Mouse (Mus musculus) lung, embryonic 16.5 days (tissue): ENCODE data around the gene Hist1h4h. TPM values are rescaled to one million over a fixed set of nuclear protein-coding genes. Genes with fewer than 3 reads are reported as not detected.
"Not testable (repeated sequence)": the region's sequence is repeated elsewhere in the genome, so short reads cannot be mapped to it uniquely, and the experiment has no call there.

Experiments
- ATAC-seq: fragments of 200-750 bp; cut with Nextera tagmentation; 2 replicates; pipeline ENCODE4 v1.8.0; 2017; ENCODE audit warnings: low read depth, mild to moderate bottlenecking, moderate library complexity
- H3K27ac ChIP-seq: fragments of 300-500 bp; sonication (generic); 2 replicates; pipeline ENCODE4 v1.5.1; 2014; ENCODE audit warnings: mild to moderate bottlenecking, control low read depth, low read length
- H3K27me3 ChIP-seq: fragments of 300-500 bp; sonication (generic); 2 replicates; pipeline ENCODE4 v1.6.1; 2014; ENCODE audit warnings: low read depth, low read length, mixed read lengths; ENCODE audit not compliant: control insufficient read depth, insufficient read depth
- H3K36me3 ChIP-seq: fragments of 300-500 bp; sonication (generic); 2 replicates; pipeline ENCODE4 v1.6.1; 2014; ENCODE audit warnings: low read length; ENCODE audit not compliant: control insufficient read depth, insufficient read depth
- H3K4me1 ChIP-seq: fragments of 300-500 bp; sonication (generic); replicated peaks from 2 replicates; pipeline ENCODE4 v1.6.1; 2014; ENCODE audit warnings: low read length, mixed read lengths; ENCODE audit not compliant: control insufficient read depth, insufficient read depth
- H3K4me2 ChIP-seq: fragments of 300-500 bp; sonication (generic); 2 replicates; pipeline ENCODE4 v1.6.1; 2014; ENCODE audit warnings: low read depth, low read length, control low read depth
- H3K4me3 ChIP-seq: fragments of 300-500 bp; sonication (generic); 2 replicates; pipeline ENCODE4 v1.5.1; 2014; ENCODE audit warnings: mild to moderate bottlenecking, low read length, control low read depth
- H3K9ac ChIP-seq: fragments of 300-500 bp; sonication (generic); 2 replicates; pipeline ENCODE4 v1.6.1; 2014; ENCODE audit warnings: low read length, control low read depth
- H3K9me3 ChIP-seq: fragments of 300-500 bp; sonication (generic); 2 replicates; pipeline ENCODE4 v1.6.1; 2016; ENCODE audit warnings: low read length; ENCODE audit not compliant: control insufficient read depth
- WGBS: fragments of 180-500 bp; shearing (Covaris S2); extraction: QIAGEN DNeasy Blood & Tissue Kit; methylation state at CpG from one replicate; pipeline ENCODE4 v1.1.7; 2014; 5-methylcytosine and 5-hydroxymethylcytosine counted together
- polyA plus RNA-seq: library from polyadenylated mRNA; unstranded; fragments of >200 nt; fragmentation: Nextera tagmentation; extraction: Ambion mirVana; gene quantifications from 2 replicates; pipeline ENCODE4 v1.2.1, GENCODE M21; 2015

The Hist1h4h gene
- polyA plus RNA-seq, 1 experiment from 2014 or later = 8.4 TPM

GRCm38 (mm10) chr13:23556906-23557305 is 26.1 kb downstream of the Hist1h4h start:
- Histone ChIP-seq H3K27me3 (no peaks in the 10 kb centered on the region), H3K36me3 (no peaks in the 10 kb centered on the region), H3K4me2 (peak overlapping the region; percentile 82), H3K9ac (peak overlapping the region; percentile 45; the same call in 1 of the 2 replicates), H3K4me1 (peaks cover 10% of the 10 kb centered on the region), H3K9me3 (no peaks in the 10 kb centered on the region), H3K4me3 (peak overlapping the region; percentile 22; the same call in 1 of the 2 replicates), H3K27ac (peak overlapping the region; percentile 75)
- 57% methylated on average over 3 of the region's 3 CpGs for WGBS
- ATAC-seq = no peak

- not testable (repeated sequence) for H3K9me3 ChIP-seq, H3K4me1 ChIP-seq, H3K27me3 ChIP-seq, ATAC-seq, H3K36me3 ChIP-seq, H3K4me3 ChIP-seq
- 17% methylated on average over 2 of the region's 2 CpGs for WGBS
- Histone ChIP-seq H3K27ac (peak overlapping the region; percentile 52; the same call in 1 of the 2 replicates), H3K4me2 (peak overlapping the region; percentile 29), H3K9ac (peak overlapping the region; percentile 39; the same call in 1 of the 2 replicates)
These were observed 29.8 kb downstream of the Hist1h4h start for GRCm38 (mm10) chr13:23560699-23561098.

- not testable (repeated sequence) for H3K9me3 ChIP-seq, H3K27me3 ChIP-seq, H3K36me3 ChIP-seq, ATAC-seq, H3K4me1 ChIP-seq
- peak overlapping the region; percentile 61 for H3K4me2 ChIP-seq
- H3K27ac ChIP-seq = peak overlapping the region; percentile 99; the same call in 1 of the 2 replicates
- 0% methylated on average over 2 of the region's 5 CpGs for WGBS
- peak overlapping the region; percentile 63 for H3K9ac ChIP-seq
- H3K4me3 ChIP-seq = peak overlapping the region; percentile 49
These were observed 30.7 kb downstream of the Hist1h4h start for GRCm38 (mm10) chr13:23561531-23561882.

GRCm38 (mm10) chr13:23561883-23562659 is 31.2 kb downstream of the Hist1h4h start, which contains the start of gene Hist1h3e:
Hist1h3e (minus strand) TSS chr13:23562369.
- not testable (repeated sequence) for H3K4me1 ChIP-seq, H3K27me3 ChIP-seq, H3K9me3 ChIP-seq, H3K36me3 ChIP-seq
- peak within 1 kb of the TSS; percentile 61 for H3K4me2 ChIP-seq
- peak within 1 kb of the TSS; percentile 49 for H3K4me3 ChIP-seq
- peak; percentile 92 for ATAC-seq
- H3K9ac ChIP-seq = peak within 1 kb of the TSS; percentile 63
- under 1% methylated on average over 45 of the region's 67 CpGs for WGBS
- H3K27ac ChIP-seq = peak within 1 kb of the TSS; percentile 99

- H3K27me3 ChIP-seq = no peaks in the 10 kb centered on the region
- peak overlapping the region; percentile 61 for H3K4me2 ChIP-seq
- ATAC-seq = peak; percentile 69
- peak overlapping the region; percentile 63 for H3K9ac ChIP-seq
- H3K9me3 ChIP-seq = no peaks in the 10 kb centered on the region
- WGBS = 2% methylated on average over 18 of the region's 18 CpGs
- no peaks in the 10 kb centered on the region for H3K4me1 ChIP-seq
- H3K36me3 ChIP-seq = no peaks in the 10 kb centered on the region
- peak overlapping the region; percentile 49 for H3K4me3 ChIP-seq
- H3K27ac ChIP-seq = peak overlapping the region; percentile 99
These were observed 32.0 kb downstream of the Hist1h4h start for GRCm38 (mm10) chr13:23562699-23563462.

- no peaks in the 10 kb centered on the region for H3K36me3 ChIP-seq
- no peak for ATAC-seq
- H3K9me3 ChIP-seq = no peaks in the 10 kb centered on the region
- no peaks in the 10 kb centered on the region for H3K4me1 ChIP-seq
- H3K4me3 ChIP-seq = no peak overlapping the region
- H3K9ac ChIP-seq = no peak overlapping the region
- H3K4me2 ChIP-seq = no peak overlapping the region
- no peak overlapping the region for H3K27ac ChIP-seq
- H3K27me3 ChIP-seq = no peaks in the 10 kb centered on the region
- 65% methylated on average over 2 of the region's 2 CpGs for WGBS
These were observed 33.6 kb downstream of the Hist1h4h start for GRCm38 (mm10) chr13:23564482-23564881.

- not testable (repeated sequence) for H3K4me1 ChIP-seq, H3K9me3 ChIP-seq, H3K27me3 ChIP-seq, H3K36me3 ChIP-seq
- Histone ChIP-seq H3K9ac (peak overlapping the region; percentile 62), H3K4me3 (peak overlapping the region; percentile 44), H3K4me2 (peak overlapping the region; percentile 42), H3K27ac (peak overlapping the region; percentile 98)
- ATAC-seq = peak; percentile 6; the same call in 1 of the 2 replicates
- WGBS = under 1% methylated on average over 15 of the region's 41 CpGs
These were observed 39.6 kb downstream of the Hist1h4h start for GRCm38 (mm10) chr13:23570261-23571021.

- Histone ChIP-seq H3K27ac (peak within 1 kb of the TSS; percentile 98), H3K36me3 (no peaks in the 10 kb centered on the region), H3K4me2 (peak within 1 kb of the TSS; percentile 85), H3K4me3 (peak within 1 kb of the TSS; percentile 52), H3K4me1 (peaks cover 2% of the 10 kb centered on the region; the same call in 1 of the 2 replicates), H3K9ac (peak within 1 kb of the TSS; percentile 70), H3K9me3 (no peaks in the 10 kb centered on the region), H3K27me3 (no peaks in the 10 kb centered on the region)
- peak; percentile 89 for ATAC-seq
- under 1% methylated on average over 18 of the region's 18 CpGs for WGBS
These were observed 40.2 kb downstream of the Hist1h4h start, which contains the start of the genes Hist1h2ae and Hist1h2bg for GRCm38 (mm10) chr13:23571022-23571503. Hist1h2ae (minus strand) TSS chr13:23571220. Hist1h2bg (plus strand) TSS chr13:23571396.
